Comparison of ENCODE assay signal across 30 mouse cellular contexts in genomic region chr3:153480005-153480635, GRCm38 (mm10).
A peak's percentile ranks its signal among the peaks of the same experiment; 100 is the strongest.
DNase-seq lines count a peak whose midpoint lies in the region; ATAC-seq and TF ChIP-seq lines count a peak whose summit lies in the region.
"Had no signal": no experiment of that assay in that cellular context is flagged by ENCODE, and none has a peak within 500 bp of the region (broad histone marks: within the 10 kb centered on the region; RNA-seq: fewer than 3 reads in every experiment).

No protein-coding gene starts in this region.

- H3K79me2 ChIP-seq in C2C12 (ENCODE audit: control insufficient read depth, insufficient read depth) (no peaks in the 10 kb centered on the region), myocyte (ENCODE audit: control insufficient read depth, insufficient read depth) (no peaks in the 10 kb centered on the region)

- no peak for TF ChIP-seq CTCF in C2C12 (IDR thresholded peaks at IDR 0.05; ENCODE audit: control insufficient read depth, insufficient read depth, insufficient read length)

- H3K4me3 ChIP-seq in C2C12 (ENCODE audit: insufficient read depth, poor library complexity, severe bottlenecking) (no peak overlapping the region), myocyte (no peak overlapping the region)
- H3K4me3 ChIP-seq: embryonic facial prominence, embryonic 10.5 days; embryonic facial prominence, embryonic 13.5 days; erythroblast, embryonic 14.5 days; forebrain, embryonic 12.5 days; forebrain, embryonic 15.5 days; heart, embryonic 12.5 days; heart, embryonic 15.5 days had no signal

- intact Hi-C loops in heart, postnatal 25 days (cut with DNase I) = no loop called here

- H3K36me3 ChIP-seq in C2C12 (ENCODE audit: control insufficient read depth, insufficient read depth) (no peaks in the 10 kb centered on the region), myocyte (ENCODE audit: control insufficient read depth, insufficient read depth) (no peaks in the 10 kb centered on the region)
- H3K36me3 ChIP-seq: embryonic facial prominence, embryonic 10.5 days; embryonic facial prominence, embryonic 13.5 days; forebrain, embryonic 12.5 days; forebrain, embryonic 15.5 days; heart, embryonic 12.5 days; heart, embryonic 15.5 days had no signal

- H3K27me3 ChIP-seq in C2C12 (ENCODE audit: control insufficient read depth, insufficient read depth, insufficient read length) (no peaks in the 10 kb centered on the region), myocyte (ENCODE audit: control insufficient read depth, insufficient read depth, insufficient read length) (no peaks in the 10 kb centered on the region)
- H3K27me3 ChIP-seq: CH12.LX; embryonic facial prominence, embryonic 13.5 days; forebrain, embryonic 12.5 days; forebrain, embryonic 15.5 days; heart, embryonic 12.5 days; heart, embryonic 15.5 days had no signal

- H3ac ChIP-seq in C2C12 (ENCODE audit: control insufficient read depth, insufficient read length, low read depth) (no peak overlapping the region), myocyte (ENCODE audit: control insufficient read depth, insufficient read length) (no peak overlapping the region)

- peak; percentile 43 for ATAC-seq in megakaryocyte, adult 5-6 weeks (ENCODE audit: poor library complexity, severe bottlenecking)
- ATAC-seq: activated CD4-positive, CD25-positive, alpha-beta regulatory T cell, adult 4 months; forebrain, embryonic 15.5 days; hindbrain, postnatal 0 days; inflammation-experienced regulatory T-cells, adult 6 months; intestine, embryonic 16.5 days had no signal

- TF ChIP-seq POLR2A in myocyte (IDR thresholded peaks at IDR 0.05; ENCODE audit: insufficient read length, low read depth) = no peak

- H3K4me2 ChIP-seq in myocyte (ENCODE audit: low read depth) = no peak overlapping the region
- H3K4me2 ChIP-seq: embryonic facial prominence, embryonic 13.5 days; forebrain, embryonic 12.5 days; forebrain, embryonic 15.5 days; heart, embryonic 12.5 days; heart, embryonic 15.5 days; hindbrain, embryonic 14.5 days had no signal

- H3K79me3 ChIP-seq in C2C12 (ENCODE audit: low read depth) = no peaks in the 10 kb centered on the region

- DNase-seq in MEL-GATA-1-ER (ENCODE audit: extremely low read depth, low read depth) = peak; percentile 3
- no peak for DNase-seq in thymus, adult 18-20 months
- DNase-seq in ovary, postnatal 10 days (ENCODE audit: low spot score) = no peak
- no peak for DNase-seq in heart, postnatal 25 days (ENCODE audit: low spot score)
- DNase-seq: adrenal gland, postnatal 10 days; cerebellum, adult 11 months; cerebellum, adult 2 months; cerebellum, adult 9-11 months; cerebellum, postnatal 25 days; embryo, embryonic 11 days; gastrocnemius, postnatal 10 days; gastrocnemius, postnatal 36 days; heart, postnatal 10 days; heart, postnatal 4 days had no signal

TF ChIP-seq in C2C12, 6 proteins besides CTCF, POLR2A, EP300 and RAD21:
- TF ChIP-seq MAX (IDR thresholded peaks at IDR 0.05) = no peak
- no peak for TF ChIP-seq FOSL1 (IDR thresholded peaks at IDR 0.05; ENCODE audit: insufficient read depth, low read length, poor library complexity, severe bottlenecking)
- TF ChIP-seq MYOG (IDR thresholded peaks at IDR 0.05; ENCODE audit: control insufficient read depth, extremely low read depth, insufficient read length) = no peak
- TF ChIP-seq MYOD1 (IDR thresholded peaks at IDR 0.05; ENCODE audit: control insufficient read depth, insufficient read length, low read depth) = no peak
- peak; percentile 3 for TF ChIP-seq CEBPB (IDR thresholded peaks at IDR 0.05; ENCODE audit: low read depth)
- TF ChIP-seq USF1 (IDR thresholded peaks at IDR 0.05; ENCODE audit: low read depth) = no peak

TF ChIP-seq in myocyte, 11 proteins besides CTCF, POLR2A, EP300 and RAD21:
- TF ChIP-seq CEBPB (IDR thresholded peaks at IDR 0.05; ENCODE audit: insufficient read depth, poor library complexity, severe bottlenecking) (0 out of 2 replicates have a peak, but pooled peaks have one; percentile 12), TCF12 (IDR thresholded peaks at IDR 0.05; ENCODE audit: insufficient read depth, poor library complexity, severe bottlenecking) (no peak)
